Mouse (Mus musculus): ENCODE data around the gene Tmem54. TPM values are rescaled to one million over a fixed set of nuclear protein-coding genes. Genes with fewer than 3 reads are reported as not detected.

The Tmem54 gene
- polyA plus RNA-seq, 1 experiment from 2014 or later = 4.6 TPM

DNA sequence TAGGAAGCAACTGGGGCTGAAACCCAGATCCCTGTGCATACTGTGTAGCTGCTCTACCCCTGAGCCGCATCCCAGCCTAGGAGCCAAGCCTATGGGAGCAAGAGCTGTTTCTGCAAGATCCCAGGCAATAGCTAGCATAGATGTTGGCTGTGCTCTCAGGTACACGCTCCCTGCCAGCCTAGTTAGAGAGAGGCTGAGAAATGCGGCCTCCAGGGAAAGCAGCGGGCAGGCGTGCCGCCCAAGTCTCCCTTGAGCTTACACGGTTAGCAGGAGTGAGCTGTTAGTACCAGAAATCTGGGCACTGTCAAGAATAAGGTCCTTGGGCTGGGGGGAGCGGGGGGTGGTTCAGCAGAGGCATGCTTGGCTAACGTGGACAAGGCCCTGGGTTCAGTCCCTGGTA, 20.5 kb upstream of the Tmem54 start:
- no peak overlapping the region for H3K4me2 ChIP-seq (ENCODE audit: low read depth, severe bottlenecking)
- no peak for ATAC-seq (ENCODE audit: insufficient number of reproducible peaks, low FRiP score, low TSS enrichment, low read depth)

DNA sequence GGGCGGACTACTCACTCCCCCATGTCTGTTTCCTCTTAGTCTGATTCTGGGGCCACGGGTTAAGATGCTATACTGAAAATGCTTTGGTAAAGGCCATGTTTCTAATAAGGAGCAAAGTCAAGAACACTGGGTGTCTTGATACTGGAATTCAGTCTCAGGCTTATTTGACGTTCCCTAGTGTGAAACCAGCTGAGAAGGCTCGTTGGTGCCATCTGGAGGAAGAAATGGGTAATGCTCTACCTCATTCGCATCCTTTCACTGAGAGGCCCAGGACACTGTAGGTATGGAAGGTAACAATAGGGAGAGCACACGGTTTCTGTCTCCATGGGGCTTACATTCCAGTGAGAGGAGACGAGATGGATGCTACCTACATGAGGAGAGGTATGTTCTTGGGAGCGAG, 19.3 kb upstream of the Tmem54 start:
- Histone ChIP-seq H3K4me2 (ENCODE audit: low read depth, severe bottlenecking) (no peak overlapping the region), H3K27me3 (ENCODE audit: control insufficient read depth, insufficient read depth, low read length) (no peaks in the 10 kb centered on the region), H3K36me3 (ENCODE audit: control insufficient read depth, insufficient read depth, low read length) (peaks cover 4% of the 10 kb centered on the region), H3K4me3 (ENCODE audit: low read depth, low read length) (no peak overlapping the region), H3K9ac (ENCODE audit: low read length) (no peak overlapping the region), H3K4me1 (ENCODE audit: control insufficient read depth, insufficient read depth, low read length) (no peaks in the 10 kb centered on the region), H3K9me3 (ENCODE audit: control insufficient read depth, low read length) (no peaks in the 10 kb centered on the region), H3K27ac (replicated peaks; ENCODE audit: low read depth, low read length) (no peak overlapping the region)
- 29% methylated on average over 8 of the region's 8 CpGs for WGBS
- DNase-seq (ENCODE audit: low spot score) (peak; percentile 88), ATAC-seq (ENCODE audit: insufficient number of reproducible peaks, low FRiP score, low TSS enrichment, low read depth) (no peak)

More for the DNA sequence above, 20.5 kb upstream of the Tmem54 start:
- DNase-seq (ENCODE audit: low spot score) = no peak
- Histone ChIP-seq H3K4me3 (ENCODE audit: low read depth, low read length) (no peak overlapping the region), H3K27ac (replicated peaks; ENCODE audit: low read depth, low read length) (no peak overlapping the region), H3K27me3 (ENCODE audit: control insufficient read depth, insufficient read depth, low read length) (no peaks in the 10 kb centered on the region), H3K4me1 (ENCODE audit: control insufficient read depth, insufficient read depth, low read length) (no peaks in the 10 kb centered on the region), H3K9ac (ENCODE audit: low read length) (no peak overlapping the region), H3K9me3 (ENCODE audit: control insufficient read depth, low read length) (no peaks in the 10 kb centered on the region), H3K36me3 (ENCODE audit: control insufficient read depth, insufficient read depth, low read length) (peaks cover 9% of the 10 kb centered on the region)
- WGBS = 86% methylated on average over 9 of the region's 9 CpGs

DNA sequence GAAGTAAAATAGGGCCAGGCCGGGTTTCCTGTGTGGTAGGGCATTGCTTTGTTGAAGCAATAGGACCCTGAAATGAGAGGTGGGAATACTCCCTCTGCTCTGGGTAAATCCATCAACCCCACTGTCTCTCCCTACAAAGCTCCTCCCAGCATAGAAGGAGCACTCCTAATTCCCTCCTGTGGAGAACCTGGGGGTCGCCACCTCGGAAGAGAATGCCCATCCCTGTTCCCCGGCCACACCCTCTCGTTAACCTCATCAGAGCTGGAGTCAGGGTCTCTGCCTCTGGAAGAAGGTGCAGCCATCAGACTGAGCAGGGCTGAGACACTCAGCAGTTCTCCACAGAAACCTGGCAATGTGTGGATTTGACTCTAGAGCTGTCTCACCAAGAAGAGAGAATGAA, 17.5 kb upstream of the Tmem54 start:
- Histone ChIP-seq H3K36me3 (ENCODE audit: control insufficient read depth, insufficient read depth, low read length) (peaks cover 4% of the 10 kb centered on the region), H3K27ac (replicated peaks; ENCODE audit: low read depth, low read length) (no peak overlapping the region), H3K9ac (ENCODE audit: low read length) (no peak overlapping the region), H3K4me3 (ENCODE audit: low read depth, low read length) (no peak overlapping the region), H3K4me1 (ENCODE audit: control insufficient read depth, insufficient read depth, low read length) (no peaks in the 10 kb centered on the region), H3K4me2 (ENCODE audit: low read depth, severe bottlenecking) (no peak overlapping the region), H3K9me3 (ENCODE audit: control insufficient read depth, low read length) (no peaks in the 10 kb centered on the region), H3K27me3 (ENCODE audit: control insufficient read depth, insufficient read depth, low read length) (no peaks in the 10 kb centered on the region)
- 50% methylated on average over 5 of the region's 5 CpGs for WGBS
- ATAC-seq (ENCODE audit: insufficient number of reproducible peaks, low FRiP score, low TSS enrichment, low read depth) (no peak), DNase-seq (ENCODE audit: low spot score) (no peak)

DNA sequence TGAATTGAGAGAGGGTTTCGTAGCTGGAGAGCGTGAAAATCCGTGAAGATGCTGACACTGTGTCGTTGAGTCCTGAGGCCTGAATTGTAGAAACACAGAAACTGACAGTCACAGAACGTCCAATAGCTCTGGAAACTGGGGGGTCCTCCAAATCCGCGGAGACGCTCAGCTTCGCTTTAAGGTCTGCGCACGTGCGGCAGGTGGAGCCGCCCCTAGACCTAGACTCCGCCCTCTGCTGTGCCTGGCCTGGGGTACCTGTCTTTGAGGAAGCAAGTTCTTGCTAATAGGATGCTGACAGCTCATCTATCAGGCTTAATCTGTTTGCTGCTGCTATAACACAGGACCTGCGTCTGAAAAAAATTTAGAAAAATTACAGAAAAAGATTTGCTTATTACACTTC, 10.1 kb upstream of the Tmem54 start:
- H3K27me3 ChIP-seq (ENCODE audit: control insufficient read depth, insufficient read depth, low read length) = no peaks in the 10 kb centered on the region
- ATAC-seq (ENCODE audit: insufficient number of reproducible peaks, low FRiP score, low TSS enrichment, low read depth) (no peak), DNase-seq (ENCODE audit: low spot score) (no peak)
- H3K9me3 ChIP-seq (ENCODE audit: control insufficient read depth, low read length) = no peaks in the 10 kb centered on the region
- H3K4me3 ChIP-seq (ENCODE audit: low read depth, low read length) = no peak overlapping the region
- H3K36me3 ChIP-seq (ENCODE audit: control insufficient read depth, insufficient read depth, low read length) = no peaks in the 10 kb centered on the region
- no peak overlapping the region for H3K4me2 ChIP-seq (ENCODE audit: low read depth, severe bottlenecking)
- no peak overlapping the region for H3K9ac ChIP-seq (ENCODE audit: low read length)
- H3K4me1 ChIP-seq (ENCODE audit: control insufficient read depth, insufficient read depth, low read length) = no peaks in the 10 kb centered on the region
- WGBS = 24% methylated on average over 15 of the region's 15 CpGs
- H3K27ac ChIP-seq (replicated peaks; ENCODE audit: low read depth, low read length) = no peak overlapping the region

DNA sequence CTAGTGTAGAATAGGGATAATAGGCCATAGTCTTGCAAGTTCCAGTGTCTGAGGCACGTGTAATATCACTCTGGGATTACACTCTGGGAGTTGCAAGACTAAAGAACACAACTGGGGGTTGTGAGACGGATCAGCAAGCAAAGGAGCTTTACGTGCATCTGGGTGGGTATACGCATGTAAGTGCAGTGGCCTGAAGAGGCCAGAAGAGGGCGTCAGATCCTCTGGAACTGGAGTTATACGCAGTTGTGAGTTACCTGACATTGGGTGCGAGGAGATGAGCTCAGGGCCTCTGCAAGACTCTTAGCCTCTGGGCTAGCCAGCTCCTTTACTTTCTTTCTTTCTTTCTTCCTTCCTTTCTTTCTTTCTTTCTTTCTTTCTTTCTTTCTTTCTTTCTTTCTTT, 8.3 kb upstream of the Tmem54 start:
- Histone ChIP-seq H3K9ac (ENCODE audit: low read length) (no peak overlapping the region), H3K36me3 (ENCODE audit: control insufficient read depth, insufficient read depth, low read length) (no peaks in the 10 kb centered on the region), H3K4me3 (ENCODE audit: low read depth, low read length) (no peak overlapping the region), H3K27me3 (ENCODE audit: control insufficient read depth, insufficient read depth, low read length) (no peaks in the 10 kb centered on the region), H3K4me2 (ENCODE audit: low read depth, severe bottlenecking) (no peak overlapping the region), H3K27ac (replicated peaks; ENCODE audit: low read depth, low read length) (no peak overlapping the region), H3K4me1 (ENCODE audit: control insufficient read depth, insufficient read depth, low read length) (no peaks in the 10 kb centered on the region), H3K9me3 (ENCODE audit: control insufficient read depth, low read length) (no peaks in the 10 kb centered on the region)
- DNase-seq (ENCODE audit: low spot score) = no peak
- no peak for ATAC-seq (ENCODE audit: insufficient number of reproducible peaks, low FRiP score, low TSS enrichment, low read depth)
- WGBS = 75% methylated on average over 7 of the region's 7 CpGs

DNA sequence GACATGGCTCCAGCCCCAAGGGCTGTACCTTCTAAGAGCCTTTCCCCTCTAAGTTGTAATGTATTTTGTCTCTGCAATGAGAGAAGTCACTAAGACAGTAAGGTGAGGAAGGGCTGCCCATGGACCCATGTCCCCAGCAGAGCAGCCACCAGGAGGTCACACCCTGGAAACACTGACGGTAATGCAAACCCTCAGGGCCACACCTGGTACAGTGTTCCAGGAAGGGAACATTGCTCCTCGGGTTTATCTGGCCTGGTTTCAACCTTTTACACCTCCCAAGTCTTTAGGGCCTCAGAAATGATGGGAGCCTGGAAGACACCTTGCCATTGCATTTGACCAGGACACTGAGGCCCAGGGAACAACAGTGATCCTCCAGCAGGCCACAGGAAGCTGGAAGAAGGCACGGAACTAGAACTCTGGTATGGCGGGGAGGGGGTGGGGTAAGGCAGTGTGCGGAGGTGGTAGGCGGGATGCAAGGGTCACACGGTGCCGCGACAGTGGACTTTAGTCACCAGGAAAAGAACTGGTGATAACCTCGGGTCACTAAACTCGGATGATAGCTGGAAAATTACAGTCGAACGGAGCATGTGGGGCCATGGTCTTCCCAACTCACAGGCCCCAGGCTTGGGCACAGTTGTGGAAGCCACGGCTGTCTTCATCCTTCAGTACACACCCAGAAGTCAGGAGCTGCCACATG, 3.1 kb upstream of the Tmem54 start:
- Histone ChIP-seq H3K36me3 (ENCODE audit: control insufficient read depth, insufficient read depth, low read length) (no peaks in the 10 kb centered on the region), H3K9ac (ENCODE audit: low read length) (no peak overlapping the region), H3K27me3 (ENCODE audit: control insufficient read depth, insufficient read depth, low read length) (peaks cover 26% of the 10 kb centered on the region), H3K4me3 (ENCODE audit: low read depth, low read length) (no peak overlapping the region), H3K27ac (replicated peaks; ENCODE audit: low read depth, low read length) (no peak overlapping the region), H3K9me3 (ENCODE audit: control insufficient read depth, low read length) (no peaks in the 10 kb centered on the region), H3K4me2 (ENCODE audit: low read depth, severe bottlenecking) (no peak overlapping the region), H3K4me1 (ENCODE audit: control insufficient read depth, insufficient read depth, low read length) (peaks cover 4% of the 10 kb centered on the region; the same call in 1 of the 2 replicates)
- DNase-seq (ENCODE audit: low spot score) (no peak), ATAC-seq (ENCODE audit: insufficient number of reproducible peaks, low FRiP score, low TSS enrichment, low read depth) (no peak)
- WGBS = 83% methylated on average over 14 of the region's 14 CpGs

DNA sequence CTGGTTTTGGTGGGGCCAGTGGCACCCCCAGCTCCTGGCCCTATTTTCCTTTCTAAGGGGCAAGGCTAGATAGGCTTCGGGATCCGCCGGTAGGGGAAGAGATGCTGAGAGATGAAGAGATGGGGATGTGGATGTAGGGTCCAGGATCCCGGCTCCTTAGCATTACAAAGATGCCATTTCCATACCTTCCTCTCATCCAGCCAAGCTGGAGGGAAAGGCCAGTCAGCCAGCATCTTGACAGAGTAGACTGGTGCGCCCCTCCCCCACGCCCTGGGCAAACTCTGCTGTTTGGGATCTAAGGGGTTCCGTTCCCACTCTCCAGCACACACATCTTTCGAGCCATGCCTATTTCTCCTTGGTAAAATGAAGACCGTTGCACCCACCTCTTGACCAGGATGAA, 725 bp downstream of the Tmem54 start:
- ATAC-seq (ENCODE audit: insufficient number of reproducible peaks, low FRiP score, low TSS enrichment, low read depth) (no peak), DNase-seq (ENCODE audit: low spot score) (no peak)
- Histone ChIP-seq H3K36me3 (ENCODE audit: control insufficient read depth, insufficient read depth, low read length) (no peaks in the 10 kb centered on the region), H3K9me3 (ENCODE audit: control insufficient read depth, low read length) (no peaks in the 10 kb centered on the region), H3K4me3 (ENCODE audit: low read depth, low read length) (no peak overlapping the region), H3K27ac (replicated peaks; ENCODE audit: low read depth, low read length) (no peak overlapping the region), H3K4me1 (ENCODE audit: control insufficient read depth, insufficient read depth, low read length) (peaks cover 4% of the 10 kb centered on the region; the same call in 1 of the 2 replicates), H3K27me3 (ENCODE audit: control insufficient read depth, insufficient read depth, low read length) (peaks cover 26% of the 10 kb centered on the region), H3K9ac (ENCODE audit: low read length) (no peak overlapping the region; the same call in 1 of the 2 replicates), H3K4me2 (ENCODE audit: low read depth, severe bottlenecking) (no peak overlapping the region)
- WGBS = 14% methylated on average over 9 of the region's 9 CpGs

DNA sequence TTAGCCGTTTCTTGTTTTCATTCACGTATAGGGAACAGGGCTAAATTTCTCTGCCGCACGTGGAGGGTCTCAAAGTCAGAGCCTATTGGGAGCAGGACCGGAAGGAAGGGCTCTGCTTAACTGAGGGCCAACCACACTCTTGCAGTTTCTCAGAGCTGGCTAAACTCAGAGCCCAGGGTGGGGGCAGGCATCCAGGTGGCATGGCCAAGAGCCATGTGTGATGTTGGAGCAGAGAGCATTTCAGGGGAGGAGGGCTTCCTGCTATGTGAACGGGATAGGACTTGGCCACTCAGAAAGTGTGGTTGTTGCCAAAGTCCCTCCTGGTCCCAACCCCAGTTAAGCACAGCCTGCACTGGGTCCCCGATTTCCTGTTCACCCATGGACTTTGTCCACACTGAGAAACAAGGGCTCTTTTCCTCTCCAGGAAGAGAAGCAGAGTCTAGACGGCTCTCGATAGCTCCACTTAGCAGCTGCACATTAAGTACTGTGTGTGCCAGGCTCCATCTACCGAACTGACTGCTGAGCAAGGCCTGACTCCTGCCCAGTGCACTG, 2.1 kb downstream of the Tmem54 start:
- no peaks in the 10 kb centered on the region for H3K36me3 ChIP-seq (ENCODE audit: control insufficient read depth, insufficient read depth, low read length)
- H3K4me2 ChIP-seq (ENCODE audit: low read depth, severe bottlenecking) = no peak overlapping the region
- ATAC-seq (ENCODE audit: insufficient number of reproducible peaks, low FRiP score, low TSS enrichment, low read depth) = no peak
- DNase-seq (ENCODE audit: low spot score) = no peak
- WGBS = 77% methylated on average over 10 of the region's 10 CpGs
- H3K4me1 ChIP-seq (ENCODE audit: control insufficient read depth, insufficient read depth, low read length) = peaks cover 4% of the 10 kb centered on the region; the same call in 1 of the 2 replicates
- H3K4me3 ChIP-seq (ENCODE audit: low read depth, low read length) = no peak overlapping the region
- H3K27me3 ChIP-seq (ENCODE audit: control insufficient read depth, insufficient read depth, low read length) = peaks cover 26% of the 10 kb centered on the region
- H3K9me3 ChIP-seq (ENCODE audit: control insufficient read depth, low read length) = no peaks in the 10 kb centered on the region
- H3K9ac ChIP-seq (ENCODE audit: low read length) = no peak overlapping the region
- H3K27ac ChIP-seq (replicated peaks; ENCODE audit: low read depth, low read length) = no peak overlapping the region

Measured in limb, embryonic 11.5 days (tissue).